Mouse (Mus musculus) ovary, postnatal 14 days (tissue): ENCODE measurements around the gene Antxr1.
"Not testable (repeated sequence)": the region's sequence is repeated elsewhere in the genome, so short reads cannot be mapped to it uniquely, and the experiment has no call there.

Source experiments
- DNase-seq: peaks from one replicate; pipeline ENCODE4 v3.0.0; 2022; ENCODE audit warnings: low spot score

Antxr1 gene

GRCm38 (mm10) chr6:87101955-87102353 is 233.7 kb downstream of the Antxr1 start:
- no peak for DNase-seq

- DNase-seq = peak; percentile 82
These were observed 234.2 kb downstream of the Antxr1 start for GRCm38 (mm10) chr6:87101281-87101954.

GRCm38 (mm10) chr6:87100297-87101020 is 235.2 kb downstream of the Antxr1 start:
- DNase-seq = no peak

- no peak for DNase-seq
These were observed 235.8 kb downstream of the Antxr1 start for GRCm38 (mm10) chr6:87099671-87100296.

GRCm38 (mm10) chr6:87099261-87099660 is 236.4 kb downstream of the Antxr1 start:
- DNase-seq = no peak

- DNase-seq = not testable (repeated sequence)
These were observed 242.0 kb downstream of the Antxr1 start for GRCm38 (mm10) chr6:87093631-87094030.

- DNase-seq = no peak
These were observed 243.1 kb downstream of the Antxr1 start for GRCm38 (mm10) chr6:87092476-87092875.

GRCm38 (mm10) chr6:87090877-87091276 is 244.7 kb downstream of the Antxr1 start:
- no peak for DNase-seq

- no peak for DNase-seq
These were observed 247.3 kb downstream of the Antxr1 start for GRCm38 (mm10) chr6:87088356-87088755.

GRCm38 (mm10) chr6:87085026-87085425 is 250.6 kb downstream of the Antxr1 start:
- DNase-seq = no peak
